Mouse (Mus musculus) neural tube, embryonic 14.5 days (tissue): ENCODE measurements around the gene Ugt1a9. TPM values are rescaled to one million over a fixed set of nuclear protein-coding genes. Genes with fewer than 3 reads are reported as not detected.
"Not testable (repeated sequence)": the region's sequence is repeated elsewhere in the genome, so short reads cannot be mapped to it uniquely, and the experiment has no call there.

ENCODE experiments used
- ATAC-seq: fragments of 200-750 bp; cut with Nextera tagmentation; 2 replicates; pipeline ENCODE4 v1.8.0; 2017; ENCODE audit warnings: low read depth, mild to moderate bottlenecking, moderate TSS enrichment, moderate library complexity
- H3K27ac ChIP-seq: fragments of 300-500 bp; sonication (generic); 2 replicates; pipeline ENCODE4 v1.5.1; 2014; ENCODE audit warnings: low read depth, mild to moderate bottlenecking, control low read depth, low read length, moderate library complexity, mixed read lengths
- H3K27me3 ChIP-seq: fragments of 300-500 bp; sonication (generic); 2 replicates; pipeline ENCODE4 v1.6.1; 2014; ENCODE audit warnings: low read length; ENCODE audit not compliant: control insufficient read depth, insufficient read depth
- H3K36me3 ChIP-seq: fragments of 300-500 bp; sonication (generic); 2 replicates; pipeline ENCODE4 v1.6.1; 2014; ENCODE audit warnings: low read length, mixed read lengths; ENCODE audit not compliant: control insufficient read depth, insufficient read depth
- H3K4me1 ChIP-seq: fragments of 300-500 bp; sonication (generic); 2 replicates; pipeline ENCODE4 v1.6.1; 2014; ENCODE audit warnings: low read length; ENCODE audit not compliant: control insufficient read depth, insufficient read depth
- H3K4me2 ChIP-seq: fragments of 300-500 bp; sonication (generic); 2 replicates; pipeline ENCODE4 v1.6.1; 2014; ENCODE audit warnings: mild to moderate bottlenecking, low read depth, low read length, control low read depth
- H3K4me3 ChIP-seq: fragments of 300-500 bp; sonication (generic); 2 replicates; pipeline ENCODE4 v1.5.1; 2014; ENCODE audit warnings: low read depth, low read length, control low read depth, mixed read lengths
- H3K9ac ChIP-seq: fragments of 300-500 bp; sonication (generic); replicated peaks from 2 replicates; pipeline ENCODE4 v1.6.1; 2014; ENCODE audit warnings: low read depth, mild to moderate bottlenecking, control low read depth, low read length, mixed read lengths
- H3K9me3 ChIP-seq: fragments of 300-500 bp; sonication (generic); 2 replicates; pipeline ENCODE4 v1.6.1; 2016; ENCODE audit warnings: low read length; ENCODE audit not compliant: control insufficient read depth
- WGBS: fragments of 180-500 bp; shearing (Covaris S2); extraction: QIAGEN DNeasy Blood & Tissue Kit; methylation state at CpG from one replicate; pipeline ENCODE4 v1.1.7; 2014; 5-methylcytosine and 5-hydroxymethylcytosine counted together
- polyA plus RNA-seq: library from polyadenylated mRNA; unstranded; fragments of >200 nt; fragmentation: Nextera tagmentation; extraction: Ambion mirVana; gene quantifications from 2 replicates; pipeline ENCODE4 v1.2.1, GENCODE M21; 2014

Gene Ugt1a9
- polyA plus RNA-seq, 1 experiment from 2014 or later = not detected

DNA sequence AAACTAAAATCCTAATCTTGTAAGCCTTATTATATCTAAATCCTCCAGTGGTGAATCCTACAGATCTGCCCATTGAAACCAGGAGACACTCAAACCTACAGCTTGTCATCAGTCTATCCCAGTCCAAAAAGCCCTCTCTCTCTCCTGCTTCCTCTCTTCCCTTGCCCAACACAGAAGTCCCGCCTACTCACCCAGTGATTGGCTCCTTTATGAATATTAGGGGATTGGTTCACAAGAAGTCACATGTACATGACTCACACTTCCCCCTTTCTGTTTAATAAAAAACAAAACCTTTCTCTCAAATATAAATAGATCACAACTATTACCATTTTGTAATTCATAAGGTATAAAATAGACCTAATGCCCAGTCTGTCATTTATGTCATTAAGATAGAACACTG lies 6.5 kb downstream of the Ugt1a9 start:
- ATAC-seq = no peak
- Histone ChIP-seq H3K9ac (no peak overlapping the region), H3K4me3 (no peak overlapping the region), H3K4me1 (no peaks in the 10 kb centered on the region), H3K27ac (no peak overlapping the region), H3K4me2 (no peak overlapping the region), H3K27me3 (no peaks in the 10 kb centered on the region), H3K36me3 (no peaks in the 10 kb centered on the region), H3K9me3 (no peaks in the 10 kb centered on the region)
- WGBS = 88% methylated on average over 1 of the region's 1 CpGs

DNA sequence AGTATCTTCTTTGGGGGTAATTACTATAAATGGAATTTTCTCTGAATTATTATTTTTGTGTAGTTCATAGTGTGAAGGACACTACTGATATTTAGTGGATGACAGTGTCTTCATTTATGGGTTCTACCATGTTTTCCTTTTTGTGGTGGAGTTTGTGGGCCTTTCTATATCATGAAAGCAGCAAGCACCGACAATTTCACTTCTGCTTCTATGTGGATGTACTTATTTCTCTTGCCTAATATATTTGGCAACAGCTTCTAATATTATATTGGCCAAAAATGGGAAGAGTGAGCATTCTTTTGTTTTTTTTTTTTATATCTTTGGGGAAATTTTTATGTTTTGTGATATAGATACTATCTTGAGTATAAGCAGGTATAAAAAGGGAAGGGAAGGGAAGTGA lies 11.1 kb downstream of the Ugt1a9 start:
- Histone ChIP-seq H3K9ac (no peak overlapping the region), H3K9me3 (no peaks in the 10 kb centered on the region), H3K36me3 (no peaks in the 10 kb centered on the region), H3K4me3 (no peak overlapping the region), H3K27ac (no peak overlapping the region), H3K4me2 (no peak overlapping the region), H3K27me3 (no peaks in the 10 kb centered on the region), H3K4me1 (no peaks in the 10 kb centered on the region)
- WGBS = 93% methylated on average over 1 of the region's 1 CpGs
- ATAC-seq = no peak

DNA sequence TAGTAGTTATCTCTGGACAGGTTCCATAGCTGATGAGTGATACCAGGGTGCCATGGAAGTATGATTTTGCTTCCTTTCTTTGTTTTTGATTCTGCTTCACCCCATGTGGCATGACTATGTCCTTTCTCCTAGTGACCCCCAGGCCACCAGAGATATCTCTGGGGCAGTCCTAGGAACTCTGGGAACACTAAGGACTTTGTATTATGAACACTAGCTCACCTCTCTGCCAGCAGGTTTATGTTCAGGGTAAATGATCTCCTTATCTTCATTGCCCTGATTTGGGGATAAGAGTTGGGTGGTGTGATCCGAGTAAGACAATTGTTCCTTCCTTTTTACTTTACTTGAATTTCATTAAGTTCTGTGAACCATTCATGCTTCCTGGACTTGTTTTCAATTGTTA lies 15.5 kb downstream of the Ugt1a9 start:
- WGBS = 86% methylated on average over 1 of the region's 1 CpGs
- Histone ChIP-seq H3K36me3 (no peaks in the 10 kb centered on the region), H3K4me2 (no peak overlapping the region), H3K9me3 (no peaks in the 10 kb centered on the region), H3K27ac (no peak overlapping the region), H3K27me3 (no peaks in the 10 kb centered on the region), H3K4me1 (no peaks in the 10 kb centered on the region), H3K9ac (no peak overlapping the region), H3K4me3 (no peak overlapping the region)
- no peak for ATAC-seq

DNA sequence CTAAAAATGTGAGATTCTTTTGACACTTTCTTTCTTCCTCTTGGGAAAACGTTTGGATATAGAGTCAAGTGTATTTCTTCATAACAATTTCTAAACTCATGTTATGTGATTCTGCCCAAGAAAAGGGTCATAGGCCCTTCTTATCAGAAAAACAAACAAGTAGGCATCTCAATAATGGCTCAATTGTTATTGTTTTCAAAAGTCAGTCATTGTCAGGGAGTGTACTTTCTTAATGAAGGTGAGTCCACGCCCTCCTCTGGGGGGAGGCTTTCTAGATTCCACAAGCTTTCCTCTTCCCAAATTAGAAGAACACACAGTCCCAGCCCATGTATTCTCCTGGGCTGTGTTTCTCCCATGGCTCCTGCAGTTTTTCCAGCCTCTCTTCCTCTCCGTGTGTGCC lies 16.9 kb downstream of the Ugt1a9 start, which contains the start of gene Ugt1a8:
Ugt1a8 (plus strand) TSS at position 301 of the 400 bp plus-strand sequence.
- H3K4me2 ChIP-seq = no peak within 1 kb of the TSS
- 84% methylated on average over 3 of the region's 3 CpGs for WGBS

DNA sequence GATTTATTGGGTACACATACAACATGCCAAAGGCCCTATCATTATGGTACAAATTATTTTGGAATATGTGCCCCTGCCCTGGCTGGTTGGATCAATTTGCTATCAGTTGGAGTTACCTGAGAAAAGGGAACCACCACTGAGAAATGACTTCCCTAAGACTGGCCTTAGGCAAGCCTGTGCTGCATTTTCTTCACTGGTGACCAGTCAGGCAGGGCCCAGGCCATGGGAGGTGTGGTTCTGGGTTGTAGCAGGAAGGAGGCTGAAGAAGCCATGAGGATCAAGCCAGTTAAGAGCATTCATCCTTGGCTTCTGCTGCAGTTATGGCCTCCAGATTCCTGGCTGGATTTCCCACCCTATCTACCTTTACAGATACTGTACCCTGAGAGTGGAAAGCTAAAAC lies 21.7 kb downstream of the Ugt1a9 start:
- H3K9ac ChIP-seq = no peak overlapping the region
- H3K4me3 ChIP-seq = no peak overlapping the region

More for the DNA sequence above, 16.9 kb downstream of the Ugt1a9 start, which contains the start of gene Ugt1a8:
- Histone ChIP-seq H3K4me3 (no peak within 1 kb of the TSS), H3K9me3 (no peaks in the 10 kb centered on the region), H3K36me3 (no peaks in the 10 kb centered on the region), H3K4me1 (no peaks in the 10 kb centered on the region), H3K27ac (no peak within 1 kb of the TSS), H3K27me3 (no peaks in the 10 kb centered on the region), H3K9ac (no peak within 1 kb of the TSS)
- ATAC-seq = no peak

DNA sequence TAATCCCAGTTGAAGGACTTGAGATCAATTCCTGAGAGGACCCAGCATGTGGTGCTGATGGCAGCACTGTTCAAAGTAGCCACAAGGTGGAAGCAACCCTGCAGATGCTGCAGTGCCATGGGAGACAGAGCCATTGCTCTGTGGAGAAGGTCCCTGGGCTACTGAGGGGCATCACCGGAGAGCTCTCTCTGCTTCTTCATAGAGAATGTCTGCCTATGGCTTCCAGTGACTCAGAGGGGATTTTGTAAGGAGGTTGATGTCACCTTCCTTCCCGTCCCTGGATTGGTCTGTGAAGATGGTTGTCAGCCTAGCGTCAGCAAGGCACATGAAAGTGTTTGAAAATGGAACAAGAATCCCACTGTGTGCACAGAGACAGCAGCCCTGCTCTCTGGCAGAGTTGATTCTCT lies 23.7 kb downstream of the Ugt1a9 start:
- not testable (repeated sequence) for H3K4me3 ChIP-seq, H3K36me3 ChIP-seq, H3K9ac ChIP-seq, H3K4me2 ChIP-seq, H3K9me3 ChIP-seq, ATAC-seq, H3K27me3 ChIP-seq, H3K4me1 ChIP-seq, H3K27ac ChIP-seq
- 84% methylated on average over 3 of the region's 3 CpGs for WGBS

More for the DNA sequence above, 21.7 kb downstream of the Ugt1a9 start:
- no peak overlapping the region for H3K27ac ChIP-seq
- H3K9me3 ChIP-seq = no peaks in the 10 kb centered on the region
- no peaks in the 10 kb centered on the region for H3K36me3 ChIP-seq
- H3K27me3 ChIP-seq = no peaks in the 10 kb centered on the region
- no peak overlapping the region for H3K4me2 ChIP-seq
- ATAC-seq = no peak
- H3K4me1 ChIP-seq = no peaks in the 10 kb centered on the region

DNA sequence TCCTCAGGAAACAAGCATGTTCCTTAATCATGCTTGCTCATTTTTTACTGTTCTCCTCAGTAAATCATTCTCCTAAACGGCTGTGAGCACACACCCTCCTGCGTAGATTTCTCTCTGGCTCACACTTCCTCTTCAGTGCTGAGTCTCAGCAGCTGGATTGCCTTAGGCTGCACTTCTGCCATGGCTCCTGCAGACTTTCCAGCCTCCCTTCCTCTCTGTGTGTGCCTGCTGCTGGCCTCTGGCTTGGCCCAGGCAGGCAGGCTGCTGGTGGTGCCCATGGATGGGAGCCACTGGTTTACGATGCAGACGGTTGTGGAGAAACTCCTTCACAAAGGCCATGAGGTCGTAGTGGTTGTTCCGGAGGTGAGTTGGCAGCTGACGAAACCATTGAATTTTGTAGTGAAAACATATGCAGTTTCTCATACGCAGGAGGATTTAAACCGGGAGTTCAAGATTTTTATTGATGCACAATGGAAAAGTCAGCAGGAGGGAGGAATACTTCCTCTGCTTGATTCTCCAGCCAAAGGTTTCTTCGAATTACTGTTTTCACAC lies 24.4 kb downstream of the Ugt1a9 start, which contains the start of gene Ugt1a7c:
Ugt1a7c (plus strand) TSS at position 122 of the 552 bp plus-strand sequence.
- H3K9me3 ChIP-seq = no peaks in the 10 kb centered on the region
- H3K36me3 ChIP-seq = no peaks in the 10 kb centered on the region
- no peak within 1 kb of the TSS for H3K4me2 ChIP-seq
- no peaks in the 10 kb centered on the region for H3K4me1 ChIP-seq
- H3K27ac ChIP-seq = no peak within 1 kb of the TSS
- no peak within 1 kb of the TSS for H3K9ac ChIP-seq
- ATAC-seq = no peak
- no peak within 1 kb of the TSS for H3K4me3 ChIP-seq
- WGBS = 62% methylated on average over 10 of the region's 10 CpGs
- no peaks in the 10 kb centered on the region for H3K27me3 ChIP-seq

DNA sequence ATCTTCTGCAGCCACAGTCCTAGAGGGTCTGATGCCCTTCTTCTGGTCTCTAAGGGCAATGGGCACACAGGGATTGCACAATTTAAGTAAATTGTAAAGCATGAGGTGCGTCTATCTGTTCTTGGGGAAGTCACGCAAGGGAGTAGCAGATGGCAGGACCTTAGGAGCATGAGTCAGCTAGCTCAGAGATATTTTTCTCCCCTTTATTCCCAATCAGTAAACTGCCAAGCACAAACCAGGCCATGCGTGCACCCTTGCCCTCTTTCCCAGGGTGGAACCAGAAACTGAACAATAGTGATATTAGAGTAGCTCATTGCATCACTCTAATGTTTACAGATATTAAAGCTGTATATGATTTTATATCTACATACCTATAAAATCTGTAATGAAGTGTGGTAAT lies 27.9 kb downstream of the Ugt1a9 start:
- not testable (repeated sequence) for H3K36me3 ChIP-seq, H3K27me3 ChIP-seq, ATAC-seq, H3K4me1 ChIP-seq, H3K4me2 ChIP-seq, H3K4me3 ChIP-seq, H3K9ac ChIP-seq, H3K27ac ChIP-seq, H3K9me3 ChIP-seq
- WGBS = 90% methylated on average over 3 of the region's 3 CpGs

DNA sequence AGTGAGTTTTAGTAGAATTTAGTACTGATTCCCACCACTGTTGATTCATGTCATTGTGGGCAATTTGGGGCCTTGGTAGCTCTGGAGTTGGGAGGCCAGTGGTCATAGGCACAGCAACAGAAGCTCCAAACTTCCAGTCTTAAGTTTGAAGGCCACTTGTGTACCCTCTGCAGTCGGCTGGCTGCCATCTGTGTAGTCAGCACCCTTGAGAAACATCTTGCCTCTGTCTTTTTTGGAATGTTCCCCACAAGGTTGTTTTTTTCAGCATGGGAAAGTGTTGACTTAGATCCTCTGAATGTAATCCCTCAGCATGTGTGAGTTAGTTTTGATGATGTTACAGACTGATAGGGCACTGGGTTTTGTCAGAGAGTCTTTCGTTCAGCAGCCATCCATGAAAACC lies 29.1 kb downstream of the Ugt1a9 start:
- 79% methylated on average over 2 of the region's 2 CpGs for WGBS

More for the DNA sequence above, 29.1 kb downstream of the Ugt1a9 start:
- not testable (repeated sequence) for H3K4me1 ChIP-seq, ATAC-seq, H3K9me3 ChIP-seq, H3K36me3 ChIP-seq, H3K4me2 ChIP-seq, H3K27ac ChIP-seq, H3K9ac ChIP-seq, H3K27me3 ChIP-seq, H3K4me3 ChIP-seq
